Mouse (Mus musculus) CD4-positive naive resting alpha-beta T cell, adult 76 days (primary cell): Measurements from ENCODE around the gene Olfr1505. TPM values are rescaled to one million over a fixed set of nuclear protein-coding genes. Genes with fewer than 3 reads are reported as not detected.

Experiments used
- total RNA-seq: library from RNA; stranded (reverse); gene quantifications from one replicate; pipeline ENCODE4 v1.2.4, GENCODE M21; 2023

Gene Olfr1505
- total RNA-seq, result not detected

DNA sequence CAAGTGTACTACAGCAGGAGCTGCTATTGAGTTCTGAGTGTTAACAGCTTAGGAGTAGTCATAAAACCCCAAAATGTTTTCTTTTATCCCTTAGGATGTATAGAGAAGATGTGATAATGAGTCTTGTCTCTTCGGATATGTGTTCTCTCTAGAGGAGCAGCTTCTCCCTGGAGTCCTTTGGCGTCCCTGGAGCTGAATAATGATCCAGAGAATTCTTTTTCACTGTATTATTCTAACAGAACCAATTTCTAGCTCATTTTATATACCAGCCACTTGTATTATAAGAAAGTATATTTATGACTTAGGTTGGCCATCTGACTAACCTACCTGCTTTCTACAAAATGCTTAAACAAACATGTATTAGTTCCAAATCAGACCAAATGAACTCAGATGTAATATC lies at the start of gene Olfr1505:
Gene Olfr1505 (plus strand): TSS at position 301 of the 400 bp plus-strand sequence.

GRCm38 (mm10) chr19:13897828-13898227 lies 15.5 kb upstream of the Olfr1505 start, which contains the start of gene Olfr1504:
TSS of gene Olfr1504 (minus strand) at chr19:13897928.

Other genes with a start within 250 kb of the Olfr1505 start
- not detected for gene Olfr1491, start 216.3 kb upstream of the Olfr1505 start, total RNA-seq
- not detected for gene Olfr1493-ps1, start 190.3 kb upstream of the Olfr1505 start, total RNA-seq
- gene Olfr1494, start 173.8 kb upstream of the Olfr1505 start, total RNA-seq, result not detected
- not detected for gene Olfr1495, start 148.9 kb upstream of the Olfr1505 start, total RNA-seq
- gene Olfr1496, start 135.7 kb upstream of the Olfr1505 start, total RNA-seq, result not detected
- gene Olfr1497, start 115.3 kb upstream of the Olfr1505 start, total RNA-seq, result not detected
- gene Olfr1499, start 94.1 kb upstream of the Olfr1505 start, total RNA-seq, result not detected
- not detected for gene Olfr1500, start 83.0 kb upstream of the Olfr1505 start, total RNA-seq
- gene Olfr1501, start 62.8 kb upstream of the Olfr1505 start, total RNA-seq, result not detected
- not detected for gene Olfr1502, start 51.7 kb upstream of the Olfr1505 start, total RNA-seq
- gene Olfr1504, start 15.6 kb upstream of the Olfr1505 start, total RNA-seq, result not detected